Mouse (Mus musculus) heart, postnatal 36 days (tissue): ENCODE results near the gene Tnfaip2. TPM values are rescaled to one million over a fixed set of nuclear protein-coding genes. Genes with fewer than 3 reads are reported as not detected.

Experiments used
- DNase-seq, 2 experiments: peaks; one replicate each; pipeline ENCODE4 v3.0.0; 2021 to 2022
- intact Hi-C: fragments of 180-260 bp; cut with DNase I; formaldehyde crosslinking; loops from one replicate; pipeline ENCODE4 v1.15.1; 2025
- total RNA-seq, 2 experiments: library from RNA; stranded (reverse); gene quantifications; 2 replicates each; pipeline ENCODE4 v1.2.3; 2021

Gene Tnfaip2
- total RNA-seq, 2 experiments from 2014 or later = 32.7 to 38.8 TPM

- intact Hi-C loops = loop anchor here (1.0 kb wide), 3 partner anchors 33 to 79 kb away; no protein-coding TSS in a partner anchor
- peak; percentile 95 to 99 for DNase-seq
These were observed 16.3 kb upstream of the Tnfaip2 start for GRCm38 (mm10) chr12:111425789-111426460.

GRCm38 (mm10) chr12:111427438-111428113 lies 14.7 kb upstream of the Tnfaip2 start:
- intact Hi-C loops = no loop called here
- no peak for DNase-seq

DNA sequence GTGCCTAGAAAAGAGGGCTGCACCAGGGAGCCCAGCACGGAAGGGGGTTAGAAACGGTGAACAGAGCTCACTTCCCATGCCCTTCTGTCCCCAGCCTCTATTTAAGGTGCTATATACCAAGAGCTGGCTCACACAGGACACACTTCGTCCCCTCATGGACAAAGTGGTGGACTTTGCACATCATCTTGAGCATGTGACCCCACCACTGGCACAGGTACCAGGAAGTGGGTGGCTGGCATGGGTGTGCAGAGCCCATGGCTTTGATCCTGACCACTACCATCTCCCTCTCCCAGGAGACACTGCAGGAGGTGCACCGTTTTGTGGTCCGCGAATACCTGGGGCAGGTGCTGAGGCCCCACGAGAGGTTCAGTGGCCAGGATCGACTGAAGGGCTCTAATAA lies 13.9 kb upstream of the Tnfaip2 start:
- intact Hi-C loops = no loop called here
- no peak for DNase-seq

DNA sequence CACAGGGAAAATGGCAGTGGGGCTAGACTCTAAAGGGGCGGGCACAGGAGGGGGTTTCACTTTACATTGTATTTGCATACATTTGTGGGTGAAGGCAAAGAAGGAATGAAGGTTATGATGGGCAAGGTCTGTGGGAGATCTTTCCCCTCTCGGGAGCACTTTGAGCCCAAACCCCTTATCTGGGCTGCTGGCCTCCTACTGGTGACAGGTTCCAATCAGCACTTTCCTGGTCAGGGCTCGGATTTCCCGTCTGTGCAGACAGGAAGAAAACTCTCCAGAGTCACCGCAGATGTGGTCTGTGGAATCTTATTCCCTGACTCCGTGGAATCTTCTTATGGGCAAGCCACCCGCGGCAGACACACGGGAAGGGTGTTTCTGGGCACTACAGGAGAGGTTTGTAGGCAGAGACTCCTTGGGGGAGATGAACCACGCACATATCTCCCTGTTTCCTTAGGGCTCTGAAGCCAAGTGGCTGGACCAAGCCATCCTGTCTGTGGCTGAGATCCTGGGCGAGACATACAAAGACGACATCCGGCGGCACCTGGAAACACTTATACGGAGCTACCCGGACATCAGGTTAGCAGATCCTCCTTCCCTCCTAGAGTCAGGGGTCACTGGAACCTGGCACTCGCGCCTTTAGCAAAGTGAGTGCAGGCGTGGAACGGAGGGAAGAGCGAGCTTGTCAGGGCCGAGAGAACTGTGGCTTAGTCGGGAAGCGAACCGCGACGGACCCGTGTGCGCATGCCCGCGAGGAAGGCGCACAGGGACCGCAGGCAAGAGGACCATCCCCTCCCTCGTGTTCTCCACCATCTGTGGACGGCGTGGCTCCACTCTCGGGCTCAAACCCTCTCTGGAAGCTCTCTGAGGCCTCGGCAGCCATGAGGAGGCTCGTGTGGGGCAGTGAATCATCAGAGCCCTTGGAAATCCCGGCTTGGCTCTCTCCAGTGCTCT lies 13.0 kb upstream of the Tnfaip2 start:
- DNase-seq = peak; percentile 62 to 67
- intact Hi-C loops = no loop called here

DNA sequence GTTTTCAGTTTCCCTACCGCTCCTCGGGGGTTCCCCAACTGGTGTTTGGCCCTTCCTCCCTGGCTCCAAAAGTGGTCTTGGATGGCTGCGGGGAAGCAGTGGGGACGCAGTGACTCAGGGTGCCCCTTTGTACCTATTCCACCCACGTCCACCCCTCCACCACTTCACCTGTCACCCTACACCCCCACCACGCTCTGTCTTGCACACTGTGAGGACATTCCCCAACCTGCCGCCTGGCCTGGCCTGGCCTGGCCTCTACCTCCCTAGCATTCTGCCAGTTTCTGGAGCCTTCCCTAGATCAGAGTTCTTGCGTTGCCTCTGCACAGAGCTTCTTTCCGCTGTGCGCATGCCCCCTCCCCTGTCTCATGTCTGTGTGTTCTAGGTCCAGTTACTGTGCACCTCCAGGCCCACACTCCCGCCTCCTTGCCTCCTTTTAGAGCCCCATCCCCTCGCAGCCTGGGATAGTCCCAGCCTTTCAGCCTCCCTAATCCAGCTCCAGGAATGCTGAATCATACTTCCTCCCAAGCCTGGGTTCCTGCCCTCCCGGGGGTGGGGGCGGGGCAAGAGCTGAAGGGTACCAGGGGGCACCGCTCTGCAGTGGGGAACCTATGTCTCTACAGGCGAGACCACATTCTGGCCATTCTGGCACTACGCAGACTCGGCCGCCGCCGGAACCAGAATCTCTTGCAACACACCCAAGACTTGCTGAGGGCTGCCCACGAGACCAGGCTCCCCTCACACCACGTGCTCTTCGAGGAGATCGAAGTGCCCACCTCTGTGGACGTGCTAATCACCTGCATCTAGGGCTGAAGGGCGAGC lies 12.0 kb upstream of the Tnfaip2 start:
- DNase-seq = peak in 1 of 2 experiments; percentile 57
- intact Hi-C loops = no loop called here

- DNase-seq = no peak
- intact Hi-C loops = no loop called here
These were observed 11.1 kb upstream of the Tnfaip2 start for GRCm38 (mm10) chr12:111430868-111431817.

GRCm38 (mm10) chr12:111432097-111432496 lies 10.2 kb upstream of the Tnfaip2 start:
- intact Hi-C loops = loop anchor here (1.0 kb wide), 1 partner anchor 16 kb away; no protein-coding TSS in a partner anchor
- no peak for DNase-seq

DNA sequence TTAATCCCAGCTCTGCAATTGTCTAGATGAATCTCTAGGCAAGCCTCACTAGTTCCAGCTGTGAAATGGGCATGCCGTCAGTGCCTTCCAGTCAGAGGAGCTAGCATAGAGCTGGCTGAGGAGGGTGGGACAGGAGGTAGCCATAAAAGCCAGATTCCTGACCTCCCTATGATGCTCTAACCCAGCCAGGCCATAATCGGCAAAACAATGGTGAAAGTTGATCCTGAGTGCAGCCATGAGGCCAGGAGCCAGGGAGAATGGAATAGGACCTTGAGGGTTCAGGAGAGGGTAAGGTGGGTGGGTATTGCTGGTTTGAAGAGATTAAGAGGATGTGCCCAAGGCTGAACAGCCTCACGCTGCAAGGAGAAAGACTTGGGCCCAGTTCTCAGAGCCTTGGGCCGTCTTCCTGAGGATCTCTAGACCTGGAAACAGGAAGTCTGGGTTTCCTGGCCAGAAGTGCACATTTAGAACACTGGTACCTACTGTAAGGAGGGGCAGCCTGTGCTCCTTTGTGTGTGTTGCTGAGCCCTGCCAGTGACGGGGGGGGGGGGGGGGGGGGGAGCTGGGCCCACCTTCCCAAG lies 9.4 kb upstream of the Tnfaip2 start:
- DNase-seq = no peak
- intact Hi-C loops = loop anchor here (1.0 kb wide), 1 partner anchor 15 kb away; no protein-coding TSS in a partner anchor

DNA sequence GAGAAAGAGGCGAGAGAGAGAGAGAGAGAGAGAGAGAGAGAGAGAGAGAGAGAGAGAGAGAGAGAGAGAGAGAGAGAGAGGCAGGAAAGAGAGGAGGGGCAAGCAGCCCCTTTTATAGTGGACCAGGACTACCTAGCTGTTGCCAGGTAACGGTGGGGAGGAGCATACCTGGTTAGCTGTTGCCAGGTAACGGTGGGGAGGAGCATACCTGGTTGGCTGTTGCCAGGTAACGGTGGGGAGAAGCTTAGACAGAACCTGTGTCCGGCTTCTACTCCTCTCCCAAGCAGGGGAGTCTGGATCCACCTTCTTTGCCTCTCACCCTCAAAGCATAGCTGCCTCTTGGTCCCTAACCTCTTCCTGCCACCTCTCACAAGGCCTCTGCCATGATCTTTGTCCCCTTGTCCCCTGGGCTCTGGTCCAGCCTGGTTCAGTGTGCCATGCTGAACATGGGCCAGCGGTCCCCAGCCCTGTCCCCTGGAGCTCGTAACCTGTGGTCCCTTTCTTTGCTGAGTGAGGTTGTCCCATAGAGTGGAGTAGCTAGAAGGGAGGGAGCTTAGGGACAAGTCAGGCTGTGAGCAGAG lies 8.0 kb upstream of the Tnfaip2 start:
- intact Hi-C loops = no loop called here
- no peak for DNase-seq

- DNase-seq = no peak
- intact Hi-C loops = no loop called here
These were observed 7.4 kb upstream of the Tnfaip2 start for GRCm38 (mm10) chr12:111434745-111435327.

- intact Hi-C loops = no loop called here
- no peak for DNase-seq
These were observed 6.1 kb upstream of the Tnfaip2 start for GRCm38 (mm10) chr12:111436170-111436569.

DNA sequence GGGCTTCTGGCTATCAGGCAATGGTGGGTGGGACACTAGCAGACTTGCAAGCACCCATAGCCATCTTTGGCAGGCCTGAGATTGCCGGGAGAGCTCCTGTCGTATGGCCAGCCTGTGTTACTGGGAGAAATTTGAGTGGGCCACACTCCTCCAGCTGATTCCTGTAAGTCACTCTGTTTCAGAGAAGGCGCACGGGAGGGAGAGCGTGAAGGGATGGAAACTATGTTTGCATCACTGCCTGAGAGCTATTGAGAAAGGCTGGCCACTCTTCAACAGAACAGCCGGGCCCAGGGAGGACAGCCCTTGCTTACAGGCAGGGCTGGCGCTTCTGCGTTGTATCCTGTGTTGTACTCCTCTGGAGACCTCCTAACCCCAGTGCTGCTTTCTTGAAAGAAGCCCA lies 5.6 kb upstream of the Tnfaip2 start:
- intact Hi-C loops = no loop called here
- no peak for DNase-seq

GRCm38 (mm10) chr12:111437222-111437900 lies 4.9 kb upstream of the Tnfaip2 start:
- DNase-seq = no peak
- intact Hi-C loops = no loop called here

DNA sequence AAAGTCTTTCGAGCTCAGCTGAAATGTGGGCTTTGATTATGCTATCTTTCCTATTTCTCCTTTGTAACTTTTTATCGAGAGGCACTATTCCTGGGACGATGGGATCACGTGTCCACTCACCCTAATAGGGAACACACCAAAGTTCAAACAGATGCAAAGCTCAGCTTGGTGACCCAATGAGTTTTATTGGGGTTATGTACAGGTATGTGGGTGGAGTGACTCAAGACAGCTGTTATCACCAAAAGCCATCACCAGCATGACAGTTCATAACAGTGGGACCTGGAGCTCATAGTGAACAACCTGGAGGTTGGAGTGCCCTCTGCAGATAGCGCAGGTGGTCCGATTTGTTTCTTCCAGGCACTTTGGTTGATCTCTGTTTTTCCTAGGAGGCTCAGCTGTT lies 3.4 kb upstream of the Tnfaip2 start:
- intact Hi-C loops = no loop called here

DNA sequence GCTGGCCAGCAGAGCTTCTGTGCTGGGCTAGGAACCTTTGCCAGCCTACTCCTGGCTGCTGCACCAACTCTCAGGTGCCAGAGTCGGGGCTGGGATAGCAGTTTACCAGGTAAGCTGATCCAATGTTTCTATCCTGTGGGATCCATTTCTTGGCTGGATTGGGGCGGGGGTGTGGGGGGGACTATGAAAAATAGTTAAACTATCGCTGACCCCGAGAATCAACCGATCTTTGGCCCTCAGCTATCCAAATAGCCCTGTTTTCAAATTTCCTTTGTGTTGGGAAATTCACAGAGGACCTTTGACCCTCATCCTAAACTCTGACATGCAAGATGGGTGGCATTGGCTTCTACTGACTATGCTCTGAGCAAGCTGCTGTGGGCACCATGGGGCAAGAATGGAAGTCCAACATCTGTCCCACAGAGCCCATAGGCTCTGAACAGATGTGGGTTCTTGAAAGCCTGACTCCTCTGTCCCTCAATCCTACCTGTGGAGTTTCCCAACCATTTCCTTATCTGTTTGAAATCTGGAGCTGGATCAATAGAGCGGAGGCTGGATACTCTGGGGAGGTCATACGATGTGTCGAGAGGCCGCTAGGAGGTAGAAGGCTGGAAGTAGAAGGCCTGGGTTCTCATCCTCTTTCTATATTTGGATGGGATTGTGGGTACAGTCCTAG lies 1.4 kb upstream of the Tnfaip2 start:
- no peak for DNase-seq
- intact Hi-C loops = no loop called here

More for the DNA sequence above, 3.4 kb upstream of the Tnfaip2 start:
- DNase-seq = no peak

DNA sequence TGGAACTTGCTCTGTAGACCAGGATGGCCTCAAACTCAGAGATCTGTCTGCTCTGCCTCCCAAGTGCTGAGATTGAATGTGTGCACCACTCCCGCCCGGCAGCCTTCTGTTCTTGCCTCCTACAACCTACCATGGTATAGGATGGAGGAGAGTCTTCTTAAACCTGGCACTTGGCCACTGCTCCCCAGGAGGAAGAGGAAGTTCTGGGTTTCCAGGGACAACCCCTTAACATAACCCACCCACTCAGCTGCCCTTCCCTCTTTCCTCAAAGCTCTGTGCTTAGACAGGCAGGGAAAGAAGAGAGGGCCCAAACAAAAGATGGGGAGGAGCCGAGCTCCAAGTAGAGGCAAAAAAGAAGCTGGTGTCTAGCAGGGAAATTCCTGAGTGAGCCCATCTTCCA lies 746 bp upstream of the Tnfaip2 start:
- no peak for DNase-seq
- intact Hi-C loops = no loop called here
